Mouse (Mus musculus) CH12.LX (cell line): ENCODE measurements at regions not wholly inside any gene's neighbourhood (a gene's known extent, or its start where the extent isn't known, plus 50 kb on each side); places are given as distances from the start of the nearest gene placed in this dataset.

Experiments
- DNase-seq: peaks from one replicate; pipeline ENCODE4 v3.0.0-alpha.2; 2013; ENCODE audit errors: extremely low read depth
- H3K27ac ChIP-seq: 2 replicates; pipeline ENCODE4 v1.5.1; 2012; ENCODE audit warnings: low read depth, mild to moderate bottlenecking, control low read depth, moderate library complexity; ENCODE audit not compliant: insufficient read depth
- H3K27me3 ChIP-seq: replicated peaks from 2 replicates; pipeline ENCODE3; 2012; ENCODE audit warnings: inconsistent platforms
- H3K36me3 ChIP-seq, 2 experiments: replicated peaks in 1 of 2; 2 replicates each; pipeline versions ENCODE3 to v1.6.1; 2012; ENCODE audit warnings: inconsistent platforms in 1 of 2, low read length in 1 of 2, mild to moderate bottlenecking in 1 of 2, mixed read lengths in 1 of 2, moderate library complexity in 1 of 2; ENCODE audit not compliant: control insufficient read depth in 1 of 2, insufficient read depth in 1 of 2
- H3K4me1 ChIP-seq, 2 experiments: 2 replicates each; pipeline ENCODE4 v1.6.1; 2012; ENCODE audit warnings: inconsistent platforms in 1 of 2, moderate library complexity in 1 of 2; ENCODE audit not compliant: insufficient read depth in 2 of 2, control insufficient read depth in 1 of 2
- H3K4me2 ChIP-seq: 2 replicates; pipeline ENCODE4 v1.6.1; 2012; ENCODE audit warnings: low read depth, mild to moderate bottlenecking, control low read depth; ENCODE audit not compliant: poor library complexity, insufficient read depth, severe bottlenecking
- H3K4me3 ChIP-seq, 3 experiments: fragments of 150-350 bp in 1 of 3; sonication (generic) in 1 of 3; replicated peaks in 1 of 3; 2 replicates each; pipeline versions ENCODE3 to v1.5.1; 2011 to 2012; ENCODE audit warnings: low read depth in 2 of 3, low read length in 2 of 3, mild to moderate bottlenecking in 2 of 3, moderate library complexity in 2 of 3, control low read depth in 1 of 3, improper control_type of control experiment in 1 of 3, inconsistent platforms in 1 of 3, mixed read lengths in 1 of 3; ENCODE audit not compliant: poor library complexity in 1 of 3
- H3K79me2 ChIP-seq: replicated peaks from 2 replicates; pipeline ENCODE4 v1.6.1; 2012; ENCODE audit warnings: mild to moderate bottlenecking, moderate library complexity; ENCODE audit not compliant: control insufficient read depth, poor library complexity, insufficient read depth, severe bottlenecking; ENCODE audit errors: extremely low read depth
- H3K9ac ChIP-seq: 2 replicates; pipeline ENCODE4 v1.6.1; 2012; ENCODE audit warnings: low read depth, mild to moderate bottlenecking, control low read depth, moderate library complexity; ENCODE audit not compliant: insufficient read depth
- H3K9me3 ChIP-seq: replicated peaks from 2 replicates; pipeline ENCODE3; 2012; ENCODE audit warnings: low read length, inconsistent platforms, mixed read lengths
- BHLHE40 ChIP-seq: IDR thresholded peaks from 2 replicates; pipeline ENCODE4 v1.6.1; 2011; ENCODE audit warnings: mild to moderate bottlenecking, low read depth, low read length, improper control_type of control experiment
- CHD1 ChIP-seq: IDR thresholded peaks from 2 replicates; pipeline ENCODE4 v1.6.1; 2012; ENCODE audit warnings: low read depth, low read length, improper control_type of control experiment, inconsistent platforms
- E2F4 ChIP-seq: IDR thresholded peaks from 2 replicates; pipeline ENCODE4 v1.6.1; 2011; ENCODE audit warnings: low read depth, low read length, improper control_type of control experiment; ENCODE audit not compliant: insufficient replicate concordance
- ELF1 ChIP-seq: IDR thresholded peaks from 2 replicates; pipeline ENCODE4 v1.6.1; 2014; ENCODE audit warnings: low read depth, mild to moderate bottlenecking, inconsistent platforms, low read length, improper control_type of control experiment
- EP300 ChIP-seq: IDR thresholded peaks from 2 replicates; pipeline ENCODE4 v1.6.1; 2011; ENCODE audit warnings: low read length, improper control_type of control experiment
- GABPA ChIP-seq: IDR thresholded peaks from 2 replicates; pipeline ENCODE4 v1.6.1; 2012; ENCODE audit warnings: low read depth, low read length, improper control_type of control experiment, inconsistent platforms; ENCODE audit not compliant: insufficient replicate concordance
- IRF4 ChIP-seq: IDR thresholded peaks from 2 replicates; pipeline ENCODE4 v1.6.1; 2014; ENCODE audit warnings: low read depth, mild to moderate bottlenecking, inconsistent platforms, low read length, improper control_type of control experiment
- MAFK ChIP-seq: IDR thresholded peaks from 2 replicates; pipeline ENCODE4 v1.6.1; 2011; ENCODE audit warnings: low read length, improper control_type of control experiment; ENCODE audit not compliant: insufficient replicate concordance
- NELFE ChIP-seq: IDR thresholded peaks from 2 replicates; pipeline ENCODE4 v1.6.1; 2011; ENCODE audit warnings: low read depth, low read length, improper control_type of control experiment
- NRF1 ChIP-seq: IDR thresholded peaks from 2 replicates; pipeline ENCODE4 v1.6.1; 2014; ENCODE audit warnings: low read depth, mild to moderate bottlenecking, inconsistent platforms, low read length, improper control_type of control experiment, moderate library complexity
- PAX5 ChIP-seq: IDR thresholded peaks from 2 replicates; pipeline ENCODE4 v1.6.1; 2012; ENCODE audit warnings: low read length, inconsistent platforms, mixed read lengths
- RCOR1 ChIP-seq: conservative IDR thresholded peaks from 2 replicates; pipeline ENCODE4 v1.6.1; 2012; ENCODE audit warnings: low read depth, mild to moderate bottlenecking, inconsistent platforms, low read length, improper control_type of control experiment
- SIN3A ChIP-seq: IDR thresholded peaks from 2 replicates; pipeline ENCODE4 v1.6.1; 2012; ENCODE audit warnings: low read length, improper control_type of control experiment, inconsistent platforms
- TBP ChIP-seq: conservative IDR thresholded peaks from 2 replicates; pipeline ENCODE4 v1.6.1; 2011; ENCODE audit warnings: low read depth, low read length, improper control_type of control experiment
- USF1 ChIP-seq: IDR thresholded peaks from 2 replicates; pipeline ENCODE4 v1.6.1; 2014; ENCODE audit warnings: low read depth, mild to moderate bottlenecking, inconsistent platforms, low read length, improper control_type of control experiment
- ZC3H11A ChIP-seq: IDR thresholded peaks from 2 replicates; pipeline ENCODE4 v1.6.1; 2012; ENCODE audit warnings: low read depth, mild to moderate bottlenecking, inconsistent platforms, low read length, improper control_type of control experiment
- dilution Hi-C: fragments of 300-500 bp; cut with MboI; formaldehyde crosslinking; loops from 2 replicates; pipeline ENCODE4 v1.14.3; 2020; ENCODE audit warnings: low sequenced_read_pairs; ENCODE audit not compliant: extremely low pct_unique_long_range_greater_than_20kb, extremely low pct_ligation_motif_present
- in situ Hi-C: fragments of 300-500 bp; cut with MboI; formaldehyde crosslinking; loops from 3 replicates; pipeline ENCODE4 v1.14.3; 2019; ENCODE audit warnings: low sequenced_read_pairs, low pct_ligation_motif_present, low pct_unique_long_range_greater_than_20kb, mixed read lengths

DNA sequence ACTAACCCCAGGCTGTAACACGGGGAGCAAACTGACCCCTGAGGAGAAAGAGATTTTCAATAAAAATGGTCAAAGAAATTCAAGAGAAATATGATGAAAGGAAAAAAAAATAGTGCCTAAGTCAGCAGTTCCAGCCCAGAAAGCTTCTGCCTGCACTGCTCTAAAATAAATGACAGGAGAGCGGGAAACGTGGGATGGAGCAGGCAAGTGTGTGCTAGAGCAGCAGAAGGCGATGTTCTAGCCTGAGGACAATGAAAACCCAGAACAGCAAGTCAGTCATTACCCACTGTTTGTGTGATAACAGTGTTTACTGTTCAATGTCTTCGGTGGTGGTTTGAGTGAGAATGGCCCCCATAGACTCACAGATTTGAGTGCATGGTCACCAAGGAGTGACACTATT, 91.4 kb upstream of the Rmdn2 start:
- no peaks in the 10 kb centered on the region for H3K27me3 ChIP-seq
- no peak for TF ChIP-seq RCOR1
- H3K9me3 ChIP-seq: no peaks in the 10 kb centered on the region
- H3K4me3 ChIP-seq: no peak overlapping the region
- H3K79me2 ChIP-seq: no peaks in the 10 kb centered on the region
- no peak overlapping the region for H3K4me2 ChIP-seq
- in situ Hi-C loops: no loop called here
- no peak overlapping the region for H3K9ac ChIP-seq
- DNase-seq: no peak
- no peak overlapping the region for H3K27ac ChIP-seq
- no peaks in the 10 kb centered on the region for H3K4me1 ChIP-seq
- no peaks in the 10 kb centered on the region for H3K36me3 ChIP-seq
- dilution Hi-C loops: no loop called here

DNA sequence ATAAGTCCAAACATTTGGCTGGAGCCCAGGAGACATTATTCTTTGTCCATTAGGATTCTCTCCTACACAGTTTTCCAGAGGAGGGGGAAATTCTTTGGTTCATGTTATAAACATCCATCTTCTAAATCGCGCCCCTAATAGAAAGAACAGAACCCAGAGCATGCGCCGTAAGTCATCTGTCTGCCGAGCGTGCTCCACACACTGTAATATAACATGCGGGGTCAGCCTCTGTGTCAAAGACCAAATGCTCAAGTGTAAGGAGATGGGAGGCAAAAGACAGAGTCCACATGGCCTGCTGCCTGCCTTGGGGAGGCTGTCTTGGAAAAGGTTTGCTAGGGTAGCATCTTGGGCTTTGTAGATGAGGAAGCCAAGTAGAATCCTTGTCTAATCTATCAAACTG, 90.0 kb upstream of the Rmdn2 start:
- H3K79me2 ChIP-seq: no peaks in the 10 kb centered on the region
- H3K27me3 ChIP-seq: no peaks in the 10 kb centered on the region
- H3K36me3 ChIP-seq: no peaks in the 10 kb centered on the region
- no peak for DNase-seq
- no peak overlapping the region for H3K4me3 ChIP-seq
- no peaks in the 10 kb centered on the region for H3K4me1 ChIP-seq
- no peak overlapping the region for H3K27ac ChIP-seq
- no peaks in the 10 kb centered on the region for H3K9me3 ChIP-seq
- in situ Hi-C loops: no loop called here
- dilution Hi-C loops: no loop called here
- H3K4me2 ChIP-seq: no peak overlapping the region
- H3K9ac ChIP-seq: no peak overlapping the region
- TF ChIP-seq PAX5 (no peak), TBP (no peak), CHD1 (no peak), NELFE (no peak), USF1 (no peak), BHLHE40 (no peak), ELF1 (no peak), EP300 (no peak), SIN3A (no peak), IRF4 (no peak), GABPA (no peak), ZC3H11A (no peak), E2F4 (no peak)

DNA sequence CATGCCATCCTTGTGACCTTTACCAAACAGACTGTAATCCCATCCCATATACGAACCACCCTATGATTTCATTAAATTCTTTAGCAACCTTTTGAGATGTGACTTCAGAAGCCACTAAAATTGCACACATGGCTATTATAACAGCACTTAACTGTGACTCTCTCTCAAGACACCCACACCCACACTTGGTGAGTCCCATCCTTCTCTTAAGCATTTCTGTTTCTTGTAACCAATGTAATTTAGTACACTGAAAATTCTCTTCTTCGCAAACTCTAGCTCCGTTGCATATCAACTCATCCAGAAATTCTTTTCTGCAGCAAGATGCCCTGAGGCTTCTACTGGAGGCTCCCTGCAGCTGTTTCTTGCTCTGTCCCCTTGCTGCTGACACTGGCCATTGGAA, 88.4 kb upstream of the Rmdn2 start:
- H3K9ac ChIP-seq: no peak overlapping the region
- DNase-seq: no peak
- in situ Hi-C loops (no loop called here), dilution Hi-C loops (no loop called here)
- no peaks in the 10 kb centered on the region for H3K79me2 ChIP-seq
- no peak for TF ChIP-seq NRF1
- TF ChIP-seq IRF4: no peak
- no peak for TF ChIP-seq BHLHE40
- TF ChIP-seq MAFK: no peak
- TF ChIP-seq GABPA: no peak
- H3K9me3 ChIP-seq: no peaks in the 10 kb centered on the region
- H3K27ac ChIP-seq: no peak overlapping the region
- no peaks in the 10 kb centered on the region for H3K27me3 ChIP-seq
- no peak overlapping the region for H3K4me3 ChIP-seq
- H3K4me2 ChIP-seq: no peak overlapping the region
- H3K36me3 ChIP-seq: no peaks in the 10 kb centered on the region
- H3K4me1 ChIP-seq: no peaks in the 10 kb centered on the region
